Mouse (Mus musculus) C2C12 (cell line): ENCODE data around the gene Dvl2.

Experiments
- CEBPB ChIP-seq: IDR thresholded peaks from one replicate; pipeline ENCODE4 v1.6.1; 2011; ENCODE audit warnings: low read depth, mild to moderate bottlenecking, control low read depth, moderate library complexity
- CTCF ChIP-seq: IDR thresholded peaks from one replicate; pipeline ENCODE4 v1.5.1; 2011; ENCODE audit not compliant: control insufficient read depth, insufficient read depth, insufficient read length
- FOSL1 ChIP-seq: IDR thresholded peaks from one replicate; pipeline ENCODE4 v1.8.0; 2011; ENCODE audit warnings: mild to moderate bottlenecking, low read length; ENCODE audit not compliant: poor library complexity, insufficient read depth, severe bottlenecking
- MAX ChIP-seq: IDR thresholded peaks from one replicate; pipeline ENCODE4 v1.6.1; 2011; ENCODE audit warnings: mild to moderate bottlenecking, control low read depth
- MYOD1 ChIP-seq: IDR thresholded peaks from one replicate; pipeline ENCODE4 v1.6.1; 2011; ENCODE audit warnings: low read depth; ENCODE audit not compliant: control insufficient read depth, insufficient read length
- MYOG ChIP-seq: IDR thresholded peaks from one replicate; pipeline ENCODE4 v1.6.1; 2011; ENCODE audit not compliant: control insufficient read depth, insufficient read length; ENCODE audit errors: extremely low read depth
- USF1 ChIP-seq: IDR thresholded peaks from one replicate; pipeline ENCODE4 v1.6.1; 2011; ENCODE audit warnings: low read depth, mild to moderate bottlenecking, control low read depth, moderate library complexity

- TF ChIP-seq CTCF (no peak), MYOG (no peak), MAX (no peak), USF1 (no peak), FOSL1 (no peak), CEBPB (no peak), MYOD1 (no peak)
These were observed 8.0 kb upstream of the Dvl2 start for GRCm38 (mm10) chr11:69992396-69992795.
